10 mouse cellular contexts compared by ENCODE assay signal in genomic region chr17:32052237-32053080, GRCm38 (mm10). TPM values are rescaled to one million over a fixed set of nuclear protein-coding genes. Genes with fewer than 3 reads are reported as not detected.
DNase-seq lines count a peak whose midpoint lies in the region; ATAC-seq lines count a peak whose summit lies in the region.
"Had no signal": no experiment of that assay in that cellular context is flagged by ENCODE, and none has a peak within 500 bp of the region (broad histone marks: within the 10 kb centered on the region; RNA-seq: fewer than 3 reads in every experiment).

No protein-coding gene starts in this region.

- H3K4me3 ChIP-seq in forebrain, embryonic 15.5 days: no peak overlapping the region
- no peak overlapping the region for H3K4me3 ChIP-seq in forebrain, embryonic 11.5 days (ENCODE audit: low read depth, low read length)
- H3K4me3 ChIP-seq in lung, embryonic 16.5 days (ENCODE audit: low read length): no peak overlapping the region

- no peak overlapping the region for H3K4me2 ChIP-seq in forebrain, embryonic 15.5 days (replicated peaks)
- H3K4me2 ChIP-seq in forebrain, embryonic 11.5 days (ENCODE audit: low read depth, low read length, severe bottlenecking): no peak overlapping the region
- H3K4me2 ChIP-seq in lung, embryonic 16.5 days (ENCODE audit: low read depth, low read length): no peak overlapping the region
- H3K4me2 ChIP-seq: liver, embryonic 11.5 days had no signal

- H3K9ac ChIP-seq in forebrain, embryonic 15.5 days (replicated peaks): no peak overlapping the region
- H3K9ac ChIP-seq in forebrain, embryonic 11.5 days (ENCODE audit: low read length): no peak overlapping the region
- H3K9ac ChIP-seq in lung, embryonic 16.5 days (ENCODE audit: low read length): 0 out of 2 replicates have a peak overlapping the region, but pooled peaks have one; percentile 9

- no peaks in the 10 kb centered on the region for H3K9me3 ChIP-seq in forebrain, embryonic 15.5 days
- H3K9me3 ChIP-seq in forebrain, embryonic 11.5 days (ENCODE audit: control insufficient read depth, low read length): no peaks in the 10 kb centered on the region
- no peaks in the 10 kb centered on the region for H3K9me3 ChIP-seq in lung, embryonic 16.5 days (ENCODE audit: control insufficient read depth, low read length)

- intact Hi-C loops in left cerebral cortex, postnatal 4 days (cut with DNase I): loop anchor here (10.0 kb wide), 1 partner anchor 152 kb away; no protein-coding TSS in a partner anchor

- peaks cover 7% of the 10 kb centered on the region; the same call in 1 of the 2 replicates for H3K4me1 ChIP-seq in forebrain, embryonic 15.5 days
- H3K4me1 ChIP-seq in forebrain, embryonic 11.5 days (replicated peaks; ENCODE audit: control insufficient read depth, insufficient read depth, low read length): no peaks in the 10 kb centered on the region
- H3K4me1 ChIP-seq in lung, embryonic 16.5 days (replicated peaks; ENCODE audit: control insufficient read depth, insufficient read depth, low read length): no peaks in the 10 kb centered on the region

- peaks cover 78% of the 10 kb centered on the region for H3K36me3 ChIP-seq in forebrain, embryonic 15.5 days
- H3K36me3 ChIP-seq in forebrain, embryonic 11.5 days (ENCODE audit: control insufficient read depth, insufficient read depth, low read length): peaks cover 12% of the 10 kb centered on the region; the same call in 1 of the 2 replicates
- peaks cover 56% of the 10 kb centered on the region for H3K36me3 ChIP-seq in lung, embryonic 16.5 days (ENCODE audit: control insufficient read depth, insufficient read depth, low read length)

- DNase-seq in forebrain, embryonic 11.5 days (ENCODE audit: low spot score): no peak
- DNase-seq in left cerebral cortex, postnatal 4 days: peak; percentile 36
- no peak for DNase-seq in left cerebral cortex, adult 11 months (ENCODE audit: low spot score)
- DNase-seq in brain, adult 2 months (ENCODE audit: low read depth, low spot score): peak; percentile 45
- no peak for DNase-seq in thymus, postnatal 0 days (ENCODE audit: low spot score)
- DNase-seq in spleen, postnatal 10 days (ENCODE audit: low spot score in 2 of 2): no peak

- ATAC-seq in forebrain, embryonic 15.5 days (replicated peaks): no peak
- no peak for ATAC-seq in forebrain, embryonic 11.5 days (replicated peaks; ENCODE audit: low FRiP score)
- ATAC-seq in lung, embryonic 16.5 days (ENCODE audit: low read depth): no peak
- ATAC-seq: midbrain, embryonic 16.5 days had no signal

- 49% methylated on average over 5 of the region's 5 CpGs for WGBS in forebrain, embryonic 15.5 days
- WGBS in forebrain, embryonic 11.5 days: 82% methylated on average over 5 of the region's 5 CpGs
- WGBS in lung, embryonic 16.5 days: 54% methylated on average over 5 of the region's 5 CpGs

- H3K27ac ChIP-seq in forebrain, embryonic 15.5 days (replicated peaks): peak overlapping the region; percentile 34; the same call in 1 of the 2 replicates
- H3K27ac ChIP-seq in forebrain, embryonic 11.5 days (ENCODE audit: low read depth, low read length): no peak overlapping the region
- peak overlapping the region; percentile 21; the same call in 1 of the 2 replicates for H3K27ac ChIP-seq in lung, embryonic 16.5 days (ENCODE audit: low read length)

- no peaks in the 10 kb centered on the region for H3K27me3 ChIP-seq in forebrain, embryonic 15.5 days
- no peaks in the 10 kb centered on the region for H3K27me3 ChIP-seq in forebrain, embryonic 11.5 days (ENCODE audit: control insufficient read depth, insufficient read depth, low read length)
- H3K27me3 ChIP-seq in lung, embryonic 16.5 days (ENCODE audit: control insufficient read depth, insufficient read depth, low read depth, low read length): no peaks in the 10 kb centered on the region

RNA-seq across cellular contexts. Expression of gene Hsf2bp, which starts 16.3 kb away (rescaled TPM):
- 0.28 and 0.84 TPM in 2 replicates for polyA plus RNA-seq in forebrain, embryonic 15.5 days (2015; fragmentation: Nextera tagmentation; extraction: Ambion mirVana)
- polyA plus RNA-seq in forebrain, embryonic 11.5 days (2014; fragmentation: Nextera tagmentation; extraction: Ambion mirVana): 0.31 and 0.44 TPM in 2 replicates
- total RNA-seq in left cerebral cortex, postnatal 4 days (2021): 1 to 10 TPM; 1.4 to 1.6 TPM
- polyA plus RNA-seq in lung, embryonic 16.5 days (2015; fragmentation: Nextera tagmentation; extraction: Ambion mirVana): 0.57 and 0.87 TPM in 2 replicates
- 0.29 and 0.69 TPM in 2 replicates for polyA plus RNA-seq in thymus, postnatal 0 days (2015; fragmentation: Nextera tagmentation; extraction: Ambion mirVana)

RNA-seq across cellular contexts. Expression of gene Rrp1b, which starts 16.6 kb away (rescaled TPM):
- 44.7 and 48.0 TPM in 2 replicates for polyA plus RNA-seq in forebrain, embryonic 15.5 days (2015; fragmentation: Nextera tagmentation; extraction: Ambion mirVana)
- 67.7 and 70.7 TPM in 2 replicates for polyA plus RNA-seq in forebrain, embryonic 11.5 days (2014; fragmentation: Nextera tagmentation; extraction: Ambion mirVana)
- 10 to 100 TPM; 33.1 to 39.1 TPM for total RNA-seq in left cerebral cortex, postnatal 4 days (2021)
- 53.4 and 58.5 TPM in 2 replicates for polyA plus RNA-seq in lung, embryonic 16.5 days (2015; fragmentation: Nextera tagmentation; extraction: Ambion mirVana)
- 56.9 and 59.8 TPM in 2 replicates for polyA plus RNA-seq in thymus, postnatal 0 days (2015; fragmentation: Nextera tagmentation; extraction: Ambion mirVana)

Comparison
In these comparisons a context has a peak if more than half of its experiments do, and no peak if none do; other contexts are left out.
1. DNase-seq: peak in left cerebral cortex, postnatal 4 days (single experiment) and brain, adult 2 months (single experiment); none in forebrain, embryonic 11.5 days (single experiment), left cerebral cortex, adult 11 months (single experiment), thymus, postnatal 0 days (single experiment) and spleen, postnatal 10 days (0 of 2).